Mouse (Mus musculus): ENCODE results near the gene Cdk17.
"Not testable (repeated sequence)": the region's sequence is repeated elsewhere in the genome, so short reads cannot be mapped to it uniquely, and the experiment has no call there.

Cdk17 gene

DNA sequence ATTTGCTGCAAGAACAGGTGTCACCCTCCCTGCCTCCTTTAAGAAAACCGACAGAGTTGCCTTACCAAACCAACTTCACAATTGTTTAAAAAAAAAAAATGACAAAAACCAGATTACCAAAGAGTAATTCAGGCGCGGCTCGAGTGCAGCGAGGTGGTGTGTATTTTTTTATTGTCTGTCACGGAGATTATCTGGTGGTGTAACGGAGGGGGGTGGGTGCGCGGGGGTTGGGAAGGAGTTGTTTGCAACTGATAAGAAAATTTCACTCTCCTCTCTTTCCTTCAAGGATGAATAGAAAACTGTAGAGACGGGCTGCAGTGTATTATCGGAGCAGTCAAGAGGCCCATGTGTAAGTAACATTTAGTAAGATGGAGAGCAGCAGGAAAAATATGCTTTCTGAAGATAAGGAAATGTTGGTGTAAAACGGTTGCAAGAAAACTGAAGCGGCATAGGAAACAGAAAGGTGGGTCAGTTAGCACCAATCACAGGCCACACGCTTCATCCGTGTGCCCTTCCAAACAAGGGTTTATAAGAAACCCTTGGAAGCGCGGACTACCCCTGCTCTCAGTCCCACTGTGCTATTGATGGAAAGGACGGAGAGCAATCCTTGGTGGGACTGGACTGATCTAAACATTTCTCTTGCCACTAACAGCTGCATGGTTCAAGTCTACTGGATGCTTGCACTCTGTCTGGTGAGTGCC, 17.2 kb upstream of the Cdk17 start:
- no peak for DNase-seq

DNA sequence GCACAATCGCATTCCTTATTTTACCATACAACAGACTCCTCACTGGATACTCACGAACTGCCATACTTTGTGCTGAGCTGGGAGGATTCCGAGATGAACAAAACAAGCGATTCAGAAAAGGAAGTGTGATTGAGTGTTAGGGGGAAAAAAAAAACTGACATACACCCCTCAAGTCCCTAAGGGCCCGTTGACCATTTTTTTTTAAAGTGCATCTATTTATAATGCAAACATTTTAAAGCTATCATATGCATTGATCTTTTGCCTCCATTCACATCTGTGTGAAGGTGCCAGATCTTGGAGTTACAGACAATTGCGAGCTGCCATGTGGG, 16.7 kb upstream of the Cdk17 start:
- DNase-seq, result no peak

DNA sequence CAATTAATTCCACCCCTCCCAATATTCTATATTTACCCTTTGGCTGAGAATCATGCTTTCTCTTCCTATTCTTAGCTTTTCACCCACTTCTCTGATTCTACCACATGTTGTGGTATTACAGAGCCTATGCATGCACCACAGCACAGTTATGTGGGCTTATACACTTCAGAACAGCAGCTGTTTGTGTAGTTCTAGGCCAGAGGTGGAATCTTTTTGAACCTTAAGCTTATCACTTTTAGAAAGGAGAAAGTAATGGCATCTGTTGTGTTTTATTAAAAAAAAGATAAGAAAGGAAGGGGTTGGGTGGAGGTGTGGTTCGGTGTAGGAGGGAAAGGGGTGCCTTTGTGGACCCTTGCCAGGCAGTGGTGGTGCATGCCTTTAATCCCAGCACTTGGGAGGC, 16.1 kb upstream of the Cdk17 start:
- no peak for DNase-seq

DNA sequence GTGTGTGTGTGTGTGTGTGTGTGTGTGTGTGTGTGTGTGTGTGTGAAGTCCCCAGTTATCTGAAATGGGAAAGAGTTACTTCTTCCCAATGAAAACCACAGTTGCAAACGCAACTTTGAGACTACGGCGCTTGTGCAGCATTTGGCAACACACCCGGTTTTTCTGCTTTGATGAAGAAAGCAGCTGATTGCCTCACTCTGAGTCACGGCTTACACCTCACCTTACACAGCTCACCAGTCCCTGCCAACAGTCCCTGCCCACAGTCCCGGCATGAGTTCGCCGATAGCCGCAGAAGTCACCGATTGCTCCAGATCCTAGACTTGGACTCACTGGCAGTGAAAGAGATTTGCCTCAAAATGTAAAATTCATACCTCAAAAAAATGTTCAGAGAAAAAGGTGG, 15.6 kb upstream of the Cdk17 start:
- peak in 1 of 2 experiments; percentile 22 for DNase-seq

DNA sequence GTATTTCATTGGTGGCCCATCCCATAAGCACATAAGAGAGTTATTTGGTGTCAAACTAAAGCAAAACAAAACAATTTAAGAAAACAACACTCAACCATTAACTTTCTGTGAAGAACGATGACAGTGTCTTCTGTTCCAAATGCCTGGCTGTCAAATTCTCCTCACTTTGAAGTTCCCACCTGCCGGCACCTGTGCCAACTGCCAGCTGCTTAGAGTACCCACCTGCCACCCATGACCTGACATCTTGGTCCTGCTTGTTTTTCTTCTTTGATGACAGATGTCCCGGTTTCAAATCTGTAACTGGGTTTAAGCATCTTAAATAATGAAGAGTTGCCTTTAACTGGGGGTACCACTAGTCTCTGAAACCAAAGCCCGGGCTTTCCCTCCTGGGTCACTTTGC, 14.1 kb upstream of the Cdk17 start:
- no peak for DNase-seq

DNA sequence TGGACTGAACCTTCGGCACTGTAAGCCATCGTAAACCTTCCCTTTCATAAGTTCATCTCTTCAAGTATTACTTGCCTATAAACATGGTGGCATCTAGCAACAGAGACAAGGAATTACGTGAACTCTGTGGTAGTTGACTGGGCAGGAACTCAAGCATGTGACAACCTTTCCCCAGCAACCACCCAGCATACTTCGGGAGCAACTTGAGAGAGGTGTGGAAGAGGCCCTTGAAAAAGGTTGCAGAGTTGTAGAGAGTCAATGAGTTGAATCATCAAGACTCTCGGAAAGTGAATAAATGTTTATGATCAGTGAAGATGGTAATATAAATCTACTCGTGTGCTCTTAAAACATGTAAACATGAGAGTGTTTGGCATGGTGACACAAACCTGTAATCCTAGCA, 13.0 kb upstream of the Cdk17 start:
- DNase-seq, result no peak

DNA sequence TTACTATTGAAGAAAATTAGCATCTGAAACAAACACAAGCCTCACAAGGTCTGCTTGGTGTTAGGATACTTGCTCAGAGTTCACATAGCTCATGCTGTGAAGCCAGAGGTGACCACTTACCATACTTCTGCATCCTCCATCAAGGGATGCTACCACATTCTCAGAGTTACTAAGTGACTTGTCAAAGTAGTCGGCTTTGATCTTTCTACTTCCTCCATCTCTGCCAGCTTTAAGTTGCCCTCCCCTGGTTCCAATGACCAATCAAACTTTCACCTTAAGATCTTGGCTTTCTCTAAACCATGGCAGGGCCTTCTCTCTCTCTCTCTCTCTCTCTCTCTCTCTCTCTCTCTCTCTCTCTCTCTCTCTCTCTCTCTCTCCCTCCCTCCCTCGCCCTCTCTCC, 11.1 kb upstream of the Cdk17 start:
- DNase-seq, result no peak

DNA sequence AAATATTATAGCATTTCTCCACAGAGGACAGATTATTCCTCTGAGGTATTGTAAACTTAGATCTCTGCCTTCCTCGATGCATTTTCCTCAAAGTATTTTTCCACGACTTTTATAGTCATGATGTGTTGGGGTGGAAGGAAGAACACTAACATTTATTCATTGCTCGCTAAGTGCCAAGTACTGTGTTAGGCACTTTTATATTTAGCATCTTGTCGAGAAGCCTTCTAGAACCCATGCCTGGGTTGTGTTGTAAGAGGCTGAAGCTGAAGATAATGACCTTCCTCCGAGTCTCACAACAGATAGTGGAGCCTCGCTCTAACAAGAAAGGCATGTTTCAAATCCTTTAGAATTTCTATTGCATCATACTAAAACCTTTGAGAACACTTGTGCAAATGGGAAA, 8.9 kb upstream of the Cdk17 start:
- DNase-seq, result no peak

DNA sequence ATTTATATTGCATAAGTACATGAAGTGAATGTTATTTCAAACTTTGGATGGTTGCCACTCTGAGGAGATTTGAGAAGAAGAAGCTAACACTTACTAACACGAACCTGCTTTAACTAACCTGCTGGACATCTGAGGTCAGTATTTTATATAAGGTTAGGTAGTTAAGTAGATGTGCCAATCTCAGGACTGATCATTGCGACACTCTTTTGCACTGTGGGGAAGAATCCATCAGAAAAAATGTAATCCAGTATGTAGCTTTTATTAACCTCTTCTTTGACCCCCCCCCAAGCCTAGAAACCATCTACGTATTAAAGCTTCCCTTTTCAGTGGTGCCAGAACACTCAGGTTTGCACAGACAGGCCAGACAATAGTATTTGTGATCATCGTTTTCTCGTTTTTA, 8.0 kb upstream of the Cdk17 start:
- DNase-seq, result no peak

DNA sequence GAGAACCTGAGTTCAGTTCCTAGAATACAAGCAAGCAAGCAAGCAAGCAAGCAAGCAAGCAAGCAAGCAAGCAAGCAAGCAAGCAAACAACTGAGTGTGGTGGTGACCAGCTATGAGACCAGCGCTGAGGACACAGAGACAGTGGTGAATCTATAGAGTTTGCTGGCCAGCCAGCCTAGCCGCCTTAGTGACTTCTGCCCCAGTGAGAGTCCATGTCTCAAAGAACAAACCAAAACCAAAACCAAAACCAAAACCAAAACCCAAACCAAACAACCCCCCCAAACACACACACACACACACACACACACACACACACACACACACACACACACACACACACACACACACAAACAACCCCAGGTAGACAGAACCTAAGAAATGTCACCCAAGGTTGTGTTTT, 7.3 kb upstream of the Cdk17 start:
- DNase-seq, result not testable (repeated sequence)

DNA sequence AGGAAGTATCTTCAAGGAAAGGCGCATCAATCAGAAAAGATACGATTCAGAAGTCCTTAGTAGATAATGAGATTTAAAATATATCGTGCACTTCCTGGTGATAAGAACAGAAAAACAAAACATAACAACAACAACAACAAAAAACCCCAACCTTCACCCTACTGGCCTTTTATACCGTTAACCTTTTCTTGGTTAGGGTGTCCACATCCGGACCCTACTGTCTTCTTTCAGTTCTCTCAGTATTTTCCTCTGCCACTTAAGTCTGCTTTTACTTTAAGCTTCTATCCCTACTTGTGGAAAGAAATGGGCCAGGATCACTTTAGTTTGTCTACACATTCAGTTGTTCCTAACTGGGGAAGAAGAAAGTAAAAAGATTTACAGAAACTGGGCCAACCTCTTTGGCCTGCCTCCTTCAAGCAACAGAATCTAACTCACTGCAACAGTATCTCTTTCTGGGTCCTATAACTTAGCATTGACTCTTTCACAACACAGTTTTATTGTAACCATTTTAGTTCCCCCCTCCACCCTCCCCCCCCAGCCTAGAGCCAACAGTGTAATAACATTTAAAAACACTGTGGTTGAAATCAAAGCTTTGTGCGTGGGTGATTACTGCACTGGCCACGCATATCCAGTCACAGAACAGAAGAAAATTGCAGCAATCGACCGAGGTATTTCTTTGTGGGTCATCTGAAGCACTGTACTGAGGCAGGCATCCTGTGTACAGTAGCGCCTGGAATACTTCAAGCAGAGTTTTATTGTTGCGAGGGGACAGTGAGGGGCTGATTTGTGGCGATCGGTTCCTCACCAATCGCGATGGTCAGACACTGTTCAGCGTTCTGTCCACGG, 801 bp upstream of the Cdk17 start:
- no peak for DNase-seq

DNA sequence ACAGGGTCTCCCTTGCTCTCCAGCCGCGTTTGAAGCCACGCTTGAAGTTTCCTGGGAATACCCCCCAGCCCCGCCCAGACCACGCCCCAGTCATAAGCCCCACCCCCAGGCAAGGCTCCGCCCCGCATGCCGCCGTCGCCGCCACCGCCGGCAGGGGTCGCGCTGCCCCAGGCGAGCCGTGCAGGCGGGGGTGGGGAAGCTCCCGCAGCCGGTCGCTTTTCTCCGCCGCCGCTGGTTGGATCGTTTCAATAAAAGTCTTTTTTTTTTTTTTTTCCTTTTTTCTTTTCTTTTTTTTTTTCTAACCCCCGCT, 223 bp upstream of the Cdk17 start:
- DNase-seq, result peak; percentile 94

DNA sequence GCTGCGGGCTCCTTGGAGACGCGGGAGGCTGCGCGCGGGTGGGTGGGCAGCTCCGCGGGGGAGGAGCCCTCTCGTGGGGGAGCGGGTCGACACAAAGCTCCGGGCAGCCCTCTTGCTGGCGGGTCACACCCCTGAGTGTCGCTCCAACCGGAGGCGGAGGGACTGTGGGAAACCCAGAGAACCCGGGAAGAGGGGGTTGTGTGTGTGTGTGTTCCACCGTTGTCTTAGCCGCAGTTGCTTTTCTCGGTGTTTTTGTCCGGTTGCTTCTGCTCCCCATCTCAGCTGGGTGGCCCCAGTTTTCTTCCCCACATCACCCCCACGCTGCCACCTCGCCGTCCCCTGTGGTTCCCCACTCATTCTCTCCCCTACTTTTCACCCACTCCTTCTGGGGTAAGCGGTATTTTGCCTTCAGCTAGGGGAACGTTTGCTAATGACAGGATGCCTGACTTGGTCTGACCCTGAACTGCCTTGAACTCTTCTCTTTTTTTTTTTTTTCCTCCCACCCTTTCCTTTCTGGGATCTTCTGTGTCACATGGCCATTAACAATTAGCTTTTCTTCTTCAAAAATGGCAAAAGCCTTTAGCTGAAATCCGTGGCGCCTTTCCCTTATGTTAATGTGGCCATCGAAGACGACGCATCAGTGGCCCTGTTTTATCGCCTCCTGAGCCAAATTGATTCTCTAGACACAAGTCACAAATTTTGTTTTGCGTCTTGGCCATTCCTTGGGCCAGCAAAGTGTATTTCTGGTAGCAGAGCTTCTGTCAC, 1.0 kb downstream of the Cdk17 start:
- peak; percentile 18 to 66 for DNase-seq

DNA sequence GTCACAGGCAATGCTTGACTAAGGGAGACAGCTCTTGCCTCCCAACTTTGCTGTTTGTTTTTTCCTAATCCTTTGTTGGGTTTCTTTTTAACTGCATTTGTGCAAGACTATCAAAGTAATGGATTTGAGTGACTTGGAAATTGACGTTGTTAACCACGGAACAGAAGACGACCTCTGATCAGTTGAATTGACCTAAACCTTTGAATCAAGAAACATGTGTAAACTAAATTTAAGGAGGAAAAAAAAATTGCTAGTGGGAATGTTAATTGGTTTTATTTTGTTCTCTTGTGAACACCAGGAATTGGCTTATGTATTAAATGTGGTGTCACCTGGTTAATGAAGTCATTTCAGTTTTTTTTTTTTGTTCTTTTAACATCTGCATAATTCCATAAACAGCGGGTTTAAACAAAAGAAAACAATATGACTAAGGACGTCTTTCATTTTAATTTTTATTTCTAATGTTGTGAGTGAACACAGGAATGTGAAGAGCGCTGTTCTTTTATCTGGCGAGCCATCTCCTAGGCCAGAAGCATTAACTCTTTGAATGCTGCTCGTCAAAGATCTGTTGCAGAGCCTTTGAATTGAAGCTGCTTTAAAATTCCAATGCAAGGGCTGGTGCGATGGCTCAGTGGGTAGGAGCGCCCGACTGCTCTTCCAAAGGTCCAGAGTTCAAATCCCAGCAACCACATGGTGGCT, 1.7 kb downstream of the Cdk17 start:
- DNase-seq, result no peak

DNA sequence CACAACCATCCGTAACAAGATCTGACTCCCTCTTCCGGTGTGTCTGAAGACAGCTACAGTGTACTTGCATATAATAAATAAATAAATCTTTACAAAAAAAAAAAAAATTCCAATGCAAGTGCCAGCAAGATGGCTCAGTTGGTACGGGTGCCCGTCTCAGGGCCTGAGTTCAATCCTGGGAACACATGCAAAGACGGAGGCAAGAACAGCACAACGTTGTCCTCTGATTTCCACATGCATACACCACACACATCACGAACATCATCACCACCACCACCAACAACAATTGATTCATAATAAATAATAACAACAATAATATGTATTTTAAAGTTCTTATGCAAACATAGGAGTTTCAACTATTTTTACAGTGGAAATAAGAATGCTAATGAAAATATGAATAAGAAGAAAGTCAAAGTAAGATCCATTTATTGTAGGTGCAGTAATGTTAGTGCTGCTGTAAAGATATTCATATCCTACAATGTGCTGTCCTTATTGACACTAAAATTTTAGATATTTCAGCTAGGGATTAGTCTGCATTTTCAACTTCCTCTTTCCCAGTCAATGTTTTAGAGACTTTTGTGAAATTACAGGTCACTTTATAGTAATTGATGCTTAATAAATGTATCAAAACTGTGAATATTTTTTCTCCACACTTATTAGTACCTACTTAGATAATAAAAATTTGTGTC, 2.4 kb downstream of the Cdk17 start:
- DNase-seq, result no peak

DNA sequence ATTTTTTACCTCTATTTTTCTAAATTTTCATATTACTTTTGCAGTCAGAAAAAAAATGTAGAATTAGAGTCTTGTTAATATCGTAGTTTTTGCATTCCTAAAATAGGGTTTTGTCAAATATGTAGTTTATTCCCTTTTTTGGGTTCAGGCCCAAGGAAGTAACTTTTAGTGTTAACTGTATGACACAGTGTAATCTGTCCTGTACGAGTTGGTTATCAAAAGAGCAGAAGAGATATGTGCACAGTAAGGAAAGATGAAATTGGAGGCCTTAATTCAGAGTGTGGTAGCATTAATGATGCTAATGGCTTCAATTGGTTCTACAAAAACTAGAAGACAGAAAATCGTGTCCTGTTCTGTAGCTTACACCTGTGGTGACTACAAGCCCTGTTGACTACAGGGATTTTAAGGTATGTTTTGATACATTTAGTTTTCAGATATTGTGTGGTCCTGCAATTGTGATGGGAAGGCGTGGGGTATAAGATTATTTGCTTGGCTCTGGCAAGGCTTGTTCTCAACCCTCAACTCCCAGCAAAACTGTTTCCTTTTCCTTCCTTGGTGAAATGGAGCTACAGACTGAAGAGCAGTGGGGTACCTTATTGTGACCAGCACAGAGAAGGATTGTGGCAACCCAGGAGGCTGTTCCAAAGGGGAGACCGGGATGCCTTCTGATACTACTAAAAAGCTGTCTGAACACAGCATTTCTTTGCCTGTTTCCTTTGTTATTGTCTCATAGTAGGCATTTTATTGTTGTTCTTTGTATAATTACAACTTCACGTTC, 3.2 kb downstream of the Cdk17 start:
- DNase-seq, result no peak

DNA sequence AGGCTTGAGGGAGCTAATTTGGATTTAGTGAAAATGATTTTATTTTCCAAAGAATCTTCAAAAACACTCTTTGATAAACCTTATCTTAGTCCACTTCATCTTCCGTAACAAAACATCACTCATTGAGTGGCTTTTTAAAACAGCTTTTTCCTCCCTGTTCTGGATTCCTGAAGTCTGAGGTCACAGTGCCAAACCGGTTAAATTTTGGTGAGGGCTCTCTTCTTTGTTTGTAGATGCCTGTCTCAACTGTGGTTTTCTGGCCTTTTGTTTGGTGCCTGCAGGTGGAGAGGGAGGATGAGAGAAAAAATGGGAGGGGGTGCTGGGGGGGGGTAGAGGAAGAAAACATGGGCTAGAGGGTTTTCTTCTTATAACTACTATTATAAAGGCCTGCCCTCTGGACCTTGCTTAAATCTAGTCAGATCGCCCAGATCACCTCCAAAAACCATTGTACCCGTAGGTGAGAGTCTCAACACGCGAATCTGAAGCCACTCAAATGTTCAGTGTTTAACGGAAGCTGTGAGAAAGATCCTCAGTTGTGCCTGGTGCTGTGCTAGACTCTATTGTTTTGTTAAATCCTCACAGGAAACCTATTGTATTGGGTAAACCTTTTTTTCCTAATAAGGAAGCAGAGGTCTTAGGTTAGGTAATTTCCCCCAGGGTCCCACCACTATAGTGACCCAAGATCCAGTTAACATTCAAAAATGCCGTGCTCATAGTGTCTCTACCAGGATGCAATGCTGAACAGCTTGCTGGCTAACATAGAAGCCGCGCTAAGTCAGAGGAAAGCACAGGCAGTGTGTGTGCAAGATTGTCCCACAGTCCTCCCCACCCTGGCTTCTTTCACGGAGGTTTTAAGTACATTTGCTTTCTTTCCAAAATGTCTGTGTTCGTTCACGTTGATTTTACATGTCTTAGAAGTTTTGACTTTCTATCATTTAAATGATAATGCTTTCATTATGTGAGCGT, 5.0 kb downstream of the Cdk17 start:
- peak in 1 of 2 experiments; percentile 41 for DNase-seq

DNA sequence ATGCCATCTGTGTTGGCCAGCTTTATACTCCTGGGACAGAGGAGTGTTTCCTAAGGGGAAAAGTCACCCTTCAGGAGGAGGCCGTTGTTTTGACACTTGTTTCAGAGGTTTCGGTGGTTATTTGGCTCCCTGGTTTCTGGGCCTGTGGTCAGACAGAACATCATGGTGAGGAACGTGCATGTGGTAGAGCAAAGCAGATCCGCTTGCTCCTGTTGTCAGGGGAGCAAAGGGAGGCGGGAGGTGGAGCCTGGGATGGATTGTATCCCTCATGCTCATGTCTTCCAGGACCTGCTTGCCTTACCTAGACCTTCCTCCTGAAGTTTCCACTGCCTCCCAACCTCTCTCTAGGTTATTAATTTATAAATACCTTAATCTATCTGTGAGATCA, 5.7 kb downstream of the Cdk17 start:
- DNase-seq, result peak; percentile 37 to 57

DNA sequence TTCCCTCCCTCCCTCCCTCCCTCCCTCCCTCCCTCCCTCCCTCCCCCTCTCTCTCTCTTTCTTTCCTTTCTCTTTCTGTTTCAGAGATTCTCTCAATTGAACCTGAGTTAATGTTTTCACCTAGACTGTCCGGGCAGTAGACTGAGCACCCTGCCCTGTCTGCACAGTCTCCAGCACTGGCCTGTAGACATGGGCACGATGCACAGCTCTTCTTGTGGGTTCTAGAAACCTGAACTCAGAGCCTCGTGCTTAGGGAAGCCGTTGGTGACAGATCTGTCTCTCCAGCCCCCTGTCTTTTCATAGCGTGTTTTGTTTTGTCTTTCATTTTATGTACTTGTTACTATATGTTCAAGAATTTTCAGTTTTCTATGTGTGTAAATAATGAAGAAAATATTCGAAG, 6.6 kb downstream of the Cdk17 start:
- no peak for DNase-seq

DNA sequence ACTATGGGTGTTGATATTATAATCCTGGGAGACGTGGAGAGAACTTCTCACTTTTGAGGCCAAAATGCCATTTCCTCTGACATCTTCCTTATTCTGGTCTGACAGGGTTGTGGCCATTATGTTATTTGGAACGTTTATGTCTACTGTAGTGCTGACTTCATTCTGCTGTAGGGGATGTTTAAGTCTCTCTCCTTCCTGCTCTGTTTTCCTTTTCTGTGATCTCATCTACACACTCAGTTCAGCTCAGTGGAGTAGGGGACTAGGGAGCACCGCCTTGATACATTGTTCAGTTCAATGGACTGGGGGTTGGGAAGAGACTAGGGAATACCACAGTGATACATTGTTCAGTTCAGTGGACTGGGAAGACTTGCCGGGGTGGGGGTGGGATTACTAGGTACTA, 7.4 kb downstream of the Cdk17 start:
- DNase-seq, result no peak
